8 mouse cellular contexts compared by ENCODE assay signal in genomic region chrX:142390909-142391265, GRCm38 (mm10). TPM values are rescaled to one million over a fixed set of nuclear protein-coding genes. Genes with fewer than 3 reads are reported as not detected.
DNase-seq lines count a peak whose midpoint lies in the region; ATAC-seq and TF ChIP-seq lines count a peak whose summit lies in the region.

No protein-coding gene starts in this region.

- TF ChIP-seq EP300 in CH12.LX (IDR thresholded peaks at IDR 0.05; ENCODE audit: low read length): 0 out of 2 replicates have a peak, but pooled peaks have one; percentile 9

- TF ChIP-seq POLR2A in CH12.LX (IDR thresholded peaks at IDR 0.05; ENCODE audit: low read depth, low read length): no peak

- peak overlapping the region; percentile 68 for H3K9ac ChIP-seq in heart, embryonic 11.5 days (ENCODE audit: low read depth, low read length)
- H3K9ac ChIP-seq in CH12.LX (ENCODE audit: insufficient read depth, low read depth): peak overlapping the region; percentile 41
- H3K9ac ChIP-seq in forebrain, embryonic 16.5 days (replicated peaks; ENCODE audit: low read depth, low read length): peak overlapping the region; percentile 65

- DNase-seq in heart, postnatal 4 days: no peak
- peak; percentile 24 for DNase-seq in CH12.LX (ENCODE audit: extremely low read depth)
- DNase-seq in cerebellum, postnatal 36 days: no peak
- no peak for DNase-seq in cerebellum, postnatal 10 days
- DNase-seq in natural killer cell, adult 2 months (ENCODE audit: low spot score in 2 of 2): no peak

- H3K4me1 ChIP-seq in heart, embryonic 11.5 days (ENCODE audit: control insufficient read depth, insufficient read depth, low read length): no peaks in the 10 kb centered on the region
- no peaks in the 10 kb centered on the region for H3K4me1 ChIP-seq in CH12.LX (ENCODE audit: control insufficient read depth in 1 of 2, insufficient read depth in 2 of 2)
- H3K4me1 ChIP-seq in forebrain, embryonic 16.5 days (replicated peaks; ENCODE audit: control insufficient read depth, insufficient read depth, low read length): peaks cover 2% of the 10 kb centered on the region; the same call in 1 of the 2 replicates

- 0 out of 2 replicates have a peak, but pooled peaks have one; percentile 11 for ATAC-seq in heart, embryonic 11.5 days (replicated peaks; ENCODE audit: insufficient number of reproducible peaks, low FRiP score, low TSS enrichment)
- no peak; the same call in 1 of the 2 replicates for ATAC-seq in forebrain, embryonic 16.5 days
- peak; percentile 4; the same call in 1 of the 2 replicates for ATAC-seq in megakaryocyte, adult 5-6 weeks (ENCODE audit: poor library complexity, severe bottlenecking)

- TF ChIP-seq CTCF in CH12.LX (conservative IDR thresholded peaks at IDR 0.05 in 1 of 2, IDR thresholded peaks at IDR 0.05 in 1 of 2; ENCODE audit: low read depth in 2 of 2, low read length in 2 of 2): no peak

- no peaks in the 10 kb centered on the region for H3K9me3 ChIP-seq in heart, embryonic 11.5 days (replicated peaks; ENCODE audit: control insufficient read depth, low read length)
- H3K9me3 ChIP-seq in CH12.LX (replicated peaks; ENCODE audit: low read length): no peaks in the 10 kb centered on the region
- H3K9me3 ChIP-seq in forebrain, embryonic 16.5 days (ENCODE audit: control insufficient read depth, low read length): no peaks in the 10 kb centered on the region

- peak overlapping the region; percentile 59 for H3K4me2 ChIP-seq in heart, embryonic 11.5 days
- peak overlapping the region; percentile 82 for H3K4me2 ChIP-seq in CH12.LX (ENCODE audit: insufficient read depth, low read depth, poor library complexity, severe bottlenecking)
- peak overlapping the region; percentile 56 for H3K4me2 ChIP-seq in forebrain, embryonic 16.5 days (ENCODE audit: low read length)

- H3K27me3 ChIP-seq in heart, embryonic 11.5 days (ENCODE audit: control insufficient read depth, insufficient read depth, low read length): peaks cover 5% of the 10 kb centered on the region; the same call in 1 of the 2 replicates
- H3K27me3 ChIP-seq in CH12.LX (replicated peaks): no peaks in the 10 kb centered on the region
- H3K27me3 ChIP-seq in forebrain, embryonic 16.5 days (replicated peaks; ENCODE audit: control insufficient read depth, insufficient read depth, low read length): no peaks in the 10 kb centered on the region

- TF ChIP-seq RAD21 in CH12.LX (IDR thresholded peaks at IDR 0.05; ENCODE audit: low read depth, low read length): no peak

- peak overlapping the region; percentile 41; the same call in 1 of the 2 replicates for H3K27ac ChIP-seq in heart, embryonic 11.5 days (ENCODE audit: low read depth, low read length)
- H3K27ac ChIP-seq in CH12.LX (ENCODE audit: insufficient read depth, low read depth): no peak overlapping the region
- peak overlapping the region; percentile 62 for H3K27ac ChIP-seq in forebrain, embryonic 16.5 days (ENCODE audit: low read length)

- peaks cover 16% of the 10 kb centered on the region for H3K79me2 ChIP-seq in CH12.LX (replicated peaks; ENCODE audit: control insufficient read depth, extremely low read depth, insufficient read depth, poor library complexity, severe bottlenecking)

- dilution Hi-C loops in CH12.LX (cut with MboI; ENCODE audit: extremely low pct_ligation_motif_present, extremely low pct_unique_long_range_greater_than_20kb, low sequenced_read_pairs): no loop called here

- 35% methylated on average over 7 of the region's 7 CpGs for WGBS in heart, embryonic 11.5 days (ENCODE audit: insufficient replicate concordance)
- WGBS in forebrain, embryonic 16.5 days: 38% methylated on average over 7 of the region's 7 CpGs

- in situ Hi-C loops in CH12.LX (cut with MboI; ENCODE audit: low pct_ligation_motif_present, low pct_unique_long_range_greater_than_20kb, low sequenced_read_pairs): no loop called here

- no peaks in the 10 kb centered on the region for H3K36me3 ChIP-seq in heart, embryonic 11.5 days (ENCODE audit: control insufficient read depth, insufficient read depth, low read length)
- no peaks in the 10 kb centered on the region for H3K36me3 ChIP-seq in CH12.LX (replicated peaks in 1 of 2; ENCODE audit: control insufficient read depth in 1 of 2, insufficient read depth in 1 of 2, low read length in 1 of 2)
- H3K36me3 ChIP-seq in forebrain, embryonic 16.5 days (ENCODE audit: control insufficient read depth, insufficient read depth): no peaks in the 10 kb centered on the region

- H3K4me3 ChIP-seq in heart, embryonic 11.5 days (ENCODE audit: low read depth, low read length): peak overlapping the region; percentile 67
- H3K4me3 ChIP-seq in CH12.LX (replicated peaks in 1 of 3; ENCODE audit: low read depth in 2 of 3, low read length in 2 of 3, poor library complexity in 1 of 3): peak overlapping the region; percentile 61 to 83 (median 70)
- H3K4me3 ChIP-seq in forebrain, embryonic 16.5 days (replicated peaks; ENCODE audit: low read length): peak overlapping the region; percentile 60

TF ChIP-seq in CH12.LX, 34 proteins besides CTCF, POLR2A, EP300 and RAD21:
- 0 out of 2 replicates have a peak, but pooled peaks have one; percentile 36 for TF ChIP-seq MYC (IDR thresholded peaks at IDR 0.05; ENCODE audit: low read depth, low read length)
- no peak for TF ChIP-seq E2F4 (IDR thresholded peaks at IDR 0.05; ENCODE audit: insufficient replicate concordance, low read depth, low read length)
- 0 out of 2 replicates have a peak, but pooled peaks have one; percentile 13 for TF ChIP-seq MAX (IDR thresholded peaks at IDR 0.05; ENCODE audit: low read length)

RNA-seq across cellular contexts. Expression of gene Acsl4, which starts 0.6 kb away (rescaled TPM):
- polyA plus RNA-seq in heart, embryonic 11.5 days (2014; fragmentation: Nextera tagmentation; extraction: Ambion mirVana): 19.7 and 23.7 TPM in 2 replicates
- 10 to 100 TPM; 24.5 to 24.9 TPM for total RNA-seq in heart, postnatal 4 days (2021)
- 10.0 and 13.1 TPM in 2 replicates for total RNA-seq in CH12.LX (2012; rRNA removed)
- 26.8 and 29.9 TPM in 2 replicates for total RNA-seq in CH12.LX (2014; rRNA removed)
- 25.9 TPM in 2 replicates for polyA plus RNA-seq in CH12.LX (2012; ENCODE audit: insufficient read length, low read depth)
- polyA plus RNA-seq in forebrain, embryonic 16.5 days (2015; fragmentation: Nextera tagmentation; extraction: Ambion mirVana): 14.4 and 15.8 TPM in 2 replicates
- total RNA-seq in megakaryocyte, adult 5-6 weeks (2015): 31.9 and 32.0 TPM in 2 replicates
- 29.6 and 33.1 TPM in 2 replicates for total RNA-seq in megakaryocyte, adult 5-6 weeks (2017)
